Mouse (Mus musculus): ENCODE results near the gene Cep83. TPM values are rescaled to one million over a fixed set of nuclear protein-coding genes. Genes with fewer than 3 reads are reported as not detected.
"Not testable (repeated sequence)": the region's sequence is repeated elsewhere in the genome, so short reads cannot be mapped to it uniquely, and the experiment has no call there.

Cep83 gene
- polyA plus RNA-seq, 1 experiment from 2014 or later, result 26.8 TPM

GRCm38 (mm10) chr10:94692163-94692562 lies 3.7 kb downstream of the Cep83 start:
- Histone ChIP-seq H3K36me3 (ENCODE audit: control insufficient read depth, insufficient read depth, low read length) (no peaks in the 10 kb centered on the region), H3K9me3 (ENCODE audit: control insufficient read depth, low read length) (no peaks in the 10 kb centered on the region), H3K4me3 (ENCODE audit: low read depth, low read length) (no peak overlapping the region), H3K27ac (ENCODE audit: low read depth, low read length) (no peak overlapping the region), H3K4me2 (replicated peaks; ENCODE audit: low read depth, low read length) (no peak overlapping the region), H3K9ac (ENCODE audit: low read depth, low read length) (no peak overlapping the region), H3K27me3 (ENCODE audit: control insufficient read depth, insufficient read depth, low read length) (no peaks in the 10 kb centered on the region), H3K4me1 (replicated peaks; ENCODE audit: control insufficient read depth, insufficient read depth, low read length) (no peaks in the 10 kb centered on the region)
- ATAC-seq (ENCODE audit: low FRiP score), result no peak
- 97% methylated on average over 4 of the region's 4 CpGs for WGBS
- DNase-seq (ENCODE audit: low spot score), result no peak

GRCm38 (mm10) chr10:94705643-94706258 lies 17.3 kb downstream of the Cep83 start:
- no peaks in the 10 kb centered on the region for H3K9me3 ChIP-seq (ENCODE audit: control insufficient read depth, low read length)
- no peaks in the 10 kb centered on the region for H3K36me3 ChIP-seq (ENCODE audit: control insufficient read depth, insufficient read depth, low read length)
- H3K4me3 ChIP-seq (ENCODE audit: low read depth, low read length), result no peak overlapping the region
- DNase-seq (ENCODE audit: low spot score), result no peak
- ATAC-seq (ENCODE audit: low FRiP score), result no peak
- 89% methylated on average over 4 of the region's 4 CpGs for WGBS
- H3K4me2 ChIP-seq (replicated peaks; ENCODE audit: low read depth, low read length), result no peak overlapping the region
- no peaks in the 10 kb centered on the region for H3K27me3 ChIP-seq (ENCODE audit: control insufficient read depth, insufficient read depth, low read length)
- H3K4me1 ChIP-seq (replicated peaks; ENCODE audit: control insufficient read depth, insufficient read depth, low read length), result no peaks in the 10 kb centered on the region
- H3K9ac ChIP-seq (ENCODE audit: low read depth, low read length), result no peak overlapping the region
- H3K27ac ChIP-seq (ENCODE audit: low read depth, low read length), result no peak overlapping the region

GRCm38 (mm10) chr10:94706695-94707094 lies 18.2 kb downstream of the Cep83 start:
- no peaks in the 10 kb centered on the region for H3K9me3 ChIP-seq (ENCODE audit: control insufficient read depth, low read length)
- H3K9ac ChIP-seq (ENCODE audit: low read depth, low read length), result no peak overlapping the region
- no peak overlapping the region for H3K4me2 ChIP-seq (replicated peaks; ENCODE audit: low read depth, low read length)
- H3K36me3 ChIP-seq (ENCODE audit: control insufficient read depth, insufficient read depth, low read length), result no peaks in the 10 kb centered on the region
- no peak overlapping the region for H3K27ac ChIP-seq (ENCODE audit: low read depth, low read length)
- no peaks in the 10 kb centered on the region for H3K4me1 ChIP-seq (replicated peaks; ENCODE audit: control insufficient read depth, insufficient read depth, low read length)
- no peak overlapping the region for H3K4me3 ChIP-seq (ENCODE audit: low read depth, low read length)
- DNase-seq (ENCODE audit: low spot score) (no peak), ATAC-seq (ENCODE audit: low FRiP score) (no peak)
- 95% methylated on average over 2 of the region's 2 CpGs for WGBS
- H3K27me3 ChIP-seq (ENCODE audit: control insufficient read depth, insufficient read depth, low read length), result no peaks in the 10 kb centered on the region

- Histone ChIP-seq H3K9ac (ENCODE audit: low read depth, low read length) (no peak overlapping the region), H3K27me3 (ENCODE audit: control insufficient read depth, insufficient read depth, low read length) (no peaks in the 10 kb centered on the region), H3K36me3 (ENCODE audit: control insufficient read depth, insufficient read depth, low read length) (no peaks in the 10 kb centered on the region), H3K4me1 (replicated peaks; ENCODE audit: control insufficient read depth, insufficient read depth, low read length) (no peaks in the 10 kb centered on the region), H3K27ac (ENCODE audit: low read depth, low read length) (no peak overlapping the region), H3K9me3 (ENCODE audit: control insufficient read depth, low read length) (no peaks in the 10 kb centered on the region), H3K4me2 (replicated peaks; ENCODE audit: low read depth, low read length) (no peak overlapping the region), H3K4me3 (ENCODE audit: low read depth, low read length) (no peak overlapping the region)
- no peak for DNase-seq (ENCODE audit: low spot score)
- WGBS, result 94% methylated on average over 3 of the region's 3 CpGs
- no peak for ATAC-seq (ENCODE audit: low FRiP score)
Observed at GRCm38 (mm10) chr10:94709622-94710319, 21.3 kb downstream of the Cep83 start.

- 94% methylated on average over 2 of the region's 2 CpGs for WGBS
- Histone ChIP-seq H3K27ac (ENCODE audit: low read depth, low read length) (no peak overlapping the region), H3K9me3 (ENCODE audit: control insufficient read depth, low read length) (no peaks in the 10 kb centered on the region), H3K36me3 (ENCODE audit: control insufficient read depth, insufficient read depth, low read length) (no peaks in the 10 kb centered on the region), H3K27me3 (ENCODE audit: control insufficient read depth, insufficient read depth, low read length) (no peaks in the 10 kb centered on the region), H3K4me1 (replicated peaks; ENCODE audit: control insufficient read depth, insufficient read depth, low read length) (no peaks in the 10 kb centered on the region), H3K4me2 (replicated peaks; ENCODE audit: low read depth, low read length) (no peak overlapping the region), H3K4me3 (ENCODE audit: low read depth, low read length) (no peak overlapping the region), H3K9ac (ENCODE audit: low read depth, low read length) (no peak overlapping the region)
- DNase-seq (ENCODE audit: low spot score), result no peak
- ATAC-seq (ENCODE audit: low FRiP score), result no peak
Observed at GRCm38 (mm10) chr10:94710320-94710695, 21.9 kb downstream of the Cep83 start.

- Histone ChIP-seq H3K27ac (ENCODE audit: low read depth, low read length) (no peak overlapping the region), H3K9ac (ENCODE audit: low read depth, low read length) (no peak overlapping the region), H3K27me3 (ENCODE audit: control insufficient read depth, insufficient read depth, low read length) (no peaks in the 10 kb centered on the region), H3K36me3 (ENCODE audit: control insufficient read depth, insufficient read depth, low read length) (no peaks in the 10 kb centered on the region), H3K4me2 (replicated peaks; ENCODE audit: low read depth, low read length) (no peak overlapping the region), H3K4me1 (replicated peaks; ENCODE audit: control insufficient read depth, insufficient read depth, low read length) (no peaks in the 10 kb centered on the region), H3K4me3 (ENCODE audit: low read depth, low read length) (no peak overlapping the region), H3K9me3 (ENCODE audit: control insufficient read depth, low read length) (no peaks in the 10 kb centered on the region)
- ATAC-seq (ENCODE audit: low FRiP score), result no peak
- 89% methylated on average over 6 of the region's 6 CpGs for WGBS
- no peak for DNase-seq (ENCODE audit: low spot score)
Observed at GRCm38 (mm10) chr10:94720300-94720699, 31.8 kb downstream of the Cep83 start.

GRCm38 (mm10) chr10:94728053-94728452 lies 39.6 kb downstream of the Cep83 start:
- H3K9ac ChIP-seq (ENCODE audit: low read depth, low read length); H3K4me2 ChIP-seq (replicated peaks; ENCODE audit: low read depth, low read length); ATAC-seq (ENCODE audit: low FRiP score); H3K4me3 ChIP-seq (ENCODE audit: low read depth, low read length); H3K36me3 ChIP-seq (ENCODE audit: control insufficient read depth, insufficient read depth, low read length); H3K9me3 ChIP-seq (ENCODE audit: control insufficient read depth, low read length); H3K27me3 ChIP-seq (ENCODE audit: control insufficient read depth, insufficient read depth, low read length); H3K27ac ChIP-seq (ENCODE audit: low read depth, low read length); DNase-seq (ENCODE audit: low spot score); H3K4me1 ChIP-seq (replicated peaks; ENCODE audit: control insufficient read depth, insufficient read depth, low read length): not testable (repeated sequence)
- 83% methylated on average over 2 of the region's 2 CpGs for WGBS

GRCm38 (mm10) chr10:94730445-94730844 lies 42.0 kb downstream of the Cep83 start:
- Histone ChIP-seq H3K9me3 (ENCODE audit: control insufficient read depth, low read length) (no peaks in the 10 kb centered on the region), H3K9ac (ENCODE audit: low read depth, low read length) (no peak overlapping the region), H3K27me3 (ENCODE audit: control insufficient read depth, insufficient read depth, low read length) (no peaks in the 10 kb centered on the region), H3K4me1 (replicated peaks; ENCODE audit: control insufficient read depth, insufficient read depth, low read length) (no peaks in the 10 kb centered on the region), H3K4me3 (ENCODE audit: low read depth, low read length) (no peak overlapping the region), H3K27ac (ENCODE audit: low read depth, low read length) (no peak overlapping the region), H3K36me3 (ENCODE audit: control insufficient read depth, insufficient read depth, low read length) (no peaks in the 10 kb centered on the region), H3K4me2 (replicated peaks; ENCODE audit: low read depth, low read length) (no peak overlapping the region)
- DNase-seq (ENCODE audit: low spot score) (no peak), ATAC-seq (ENCODE audit: low FRiP score) (no peak)
- 95% methylated on average over 3 of the region's 3 CpGs for WGBS

- H3K36me3 ChIP-seq (ENCODE audit: control insufficient read depth, insufficient read depth, low read length), result no peaks in the 10 kb centered on the region
- no peaks in the 10 kb centered on the region for H3K9me3 ChIP-seq (ENCODE audit: control insufficient read depth, low read length)
- 94% methylated on average over 3 of the region's 3 CpGs for WGBS
- H3K4me3 ChIP-seq (ENCODE audit: low read depth, low read length), result no peak overlapping the region
- ATAC-seq (ENCODE audit: low FRiP score) (no peak), DNase-seq (ENCODE audit: low spot score) (no peak)
- no peak overlapping the region for H3K27ac ChIP-seq (ENCODE audit: low read depth, low read length)
- no peaks in the 10 kb centered on the region for H3K4me1 ChIP-seq (replicated peaks; ENCODE audit: control insufficient read depth, insufficient read depth, low read length)
- no peak overlapping the region for H3K4me2 ChIP-seq (replicated peaks; ENCODE audit: low read depth, low read length)
- no peak overlapping the region for H3K9ac ChIP-seq (ENCODE audit: low read depth, low read length)
- no peaks in the 10 kb centered on the region for H3K27me3 ChIP-seq (ENCODE audit: control insufficient read depth, insufficient read depth, low read length)
Observed at GRCm38 (mm10) chr10:94734829-94735228, 46.4 kb downstream of the Cep83 start.

Data from hindbrain, embryonic 11.5 days (tissue).